Mouse (Mus musculus) embryonic fibroblast, embryonic 13.5 days (primary cell): ENCODE results near the gene Arcn1. TPM values are rescaled to one million over a fixed set of nuclear protein-coding genes. Genes with fewer than 3 reads are reported as not detected.
A peak's percentile ranks its signal among the peaks of the same experiment; 100 is the strongest.

Source experiments
- H3K27ac ChIP-seq: 2 replicates; pipeline ENCODE4 v1.5.1; 2012; ENCODE audit warnings: low read length, control low read depth, inconsistent platforms; ENCODE audit not compliant: insufficient read depth
- H3K4me1 ChIP-seq: 2 replicates; pipeline ENCODE4 v1.6.1; 2011; ENCODE audit warnings: low read length; ENCODE audit not compliant: control insufficient read depth, insufficient read depth
- H3K4me3 ChIP-seq: 2 replicates; pipeline ENCODE4 v1.5.1; 2011; ENCODE audit warnings: mild to moderate bottlenecking, control low read depth, low read length; ENCODE audit not compliant: insufficient read depth
- CTCF ChIP-seq: IDR thresholded peaks from 2 replicates; pipeline ENCODE4 v1.5.1; 2011; ENCODE audit warnings: mild to moderate bottlenecking, control low read depth, low read length, moderate library complexity, borderline replicate concordance; ENCODE audit not compliant: insufficient read depth
- POLR2A ChIP-seq: IDR thresholded peaks from 2 replicates; pipeline ENCODE4 v1.6.1; 2011; ENCODE audit warnings: low read depth, mild to moderate bottlenecking, control low read depth, low read length, moderate library complexity
- polyA plus RNA-seq: library from polyadenylated mRNA; stranded (reverse); fragments of >200 nt; gene quantifications from 2 replicates; pipeline ENCODE4 v1.2.4, GENCODE M21; 2011; ENCODE audit warnings: low read depth; ENCODE audit not compliant: missing spikeins, insufficient read length

Gene Arcn1
- 255 and 260 TPM in 2 replicates for polyA plus RNA-seq

- H3K27ac ChIP-seq = peak within 1 kb of the TSS; percentile 95
- H3K4me1 ChIP-seq = 0 out of 2 replicates have a peak, but pooled peaks cover 2% of the 10 kb centered on the region
- TF ChIP-seq POLR2A (peak; percentile 74), CTCF (no peak)
- peak within 1 kb of the TSS; percentile 98 for H3K4me3 ChIP-seq
Observed at GRCm38 (mm10) chr9:44767101-44768028, at the start of gene Arcn1, which contains the start of gene Ift46. Arcn1 (minus strand) TSS chr9:44767845. Ift46 (plus strand) TSS chr9:44767908.

DNA sequence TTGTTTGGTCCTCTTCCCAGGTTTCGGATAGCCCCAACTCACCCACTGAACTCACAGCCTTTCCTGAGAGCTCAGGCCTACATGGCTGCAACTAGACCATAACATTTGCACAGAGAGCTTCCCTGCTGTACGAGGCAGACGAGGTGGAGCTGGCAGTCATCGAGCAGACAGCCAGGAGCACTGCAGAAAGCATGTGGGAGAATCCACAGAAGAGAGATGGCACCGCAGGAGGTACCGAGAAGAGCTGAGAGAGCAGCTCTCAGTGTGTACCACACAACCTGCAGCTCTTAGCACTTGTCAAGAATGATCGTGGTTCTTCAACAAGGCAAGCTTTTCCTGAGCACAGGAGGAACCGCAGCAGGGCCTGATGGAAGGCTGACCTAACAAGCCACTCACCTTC is 46.5 kb upstream of the Arcn1 start:
- no peaks in the 10 kb centered on the region for H3K4me1 ChIP-seq
- H3K4me3 ChIP-seq = no peak overlapping the region
- H3K27ac ChIP-seq = no peak overlapping the region
- TF ChIP-seq POLR2A (no peak), CTCF (no peak)

- Histone ChIP-seq H3K27ac (no peak overlapping the region), H3K4me1 (no peaks in the 10 kb centered on the region), H3K4me3 (no peak overlapping the region)
- TF ChIP-seq POLR2A = no peak
Observed at GRCm38 (mm10) chr9:44810316-44810715, 42.7 kb upstream of the Arcn1 start.

GRCm38 (mm10) chr9:44807778-44808177 is 40.1 kb upstream of the Arcn1 start:
- TF ChIP-seq CTCF (no peak), POLR2A (no peak)
- H3K4me3 ChIP-seq = no peak overlapping the region
- no peak overlapping the region for H3K27ac ChIP-seq
- H3K4me1 ChIP-seq = no peaks in the 10 kb centered on the region

GRCm38 (mm10) chr9:44807141-44807540 is 39.5 kb upstream of the Arcn1 start:
- no peak overlapping the region for H3K4me3 ChIP-seq
- TF ChIP-seq POLR2A (no peak), CTCF (no peak)
- H3K27ac ChIP-seq = no peak overlapping the region
- H3K4me1 ChIP-seq = no peaks in the 10 kb centered on the region

GRCm38 (mm10) chr9:44805536-44805935 is 37.9 kb upstream of the Arcn1 start:
- Histone ChIP-seq H3K4me1 (no peaks in the 10 kb centered on the region), H3K27ac (no peak overlapping the region)
- TF ChIP-seq POLR2A = no peak
- TF ChIP-seq CTCF = no peak

DNA sequence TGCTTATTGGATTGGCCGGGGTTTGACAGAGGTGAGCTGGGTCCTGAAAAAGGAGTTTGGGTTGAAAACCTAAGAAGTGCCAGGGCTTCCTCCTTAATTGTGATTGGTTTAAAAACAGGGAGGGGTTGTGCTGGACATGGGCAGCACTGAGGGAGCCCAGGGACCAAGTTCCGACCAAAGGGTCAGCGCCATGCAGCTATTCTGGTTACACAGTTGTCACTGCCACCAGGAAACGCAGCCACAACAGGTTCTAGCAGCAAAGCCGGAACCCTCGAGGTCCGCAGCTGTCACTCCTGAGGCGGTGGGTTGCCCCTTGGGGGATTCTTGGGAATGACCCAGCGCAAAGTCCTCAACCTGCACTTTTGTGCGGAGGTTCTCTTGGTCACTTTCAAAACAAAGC is 37.0 kb upstream of the Arcn1 start:
- Histone ChIP-seq H3K27ac (no peak overlapping the region), H3K4me3 (no peak overlapping the region), H3K4me1 (no peaks in the 10 kb centered on the region)
- no peak for TF ChIP-seq POLR2A

More at GRCm38 (mm10) chr9:44805536-44805935, 37.9 kb upstream of the Arcn1 start:
- no peak overlapping the region for H3K4me3 ChIP-seq

GRCm38 (mm10) chr9:44802808-44803450 is 35.3 kb upstream of the Arcn1 start, which contains the start of gene Ttc36:
Ttc36 (minus strand) TSS chr9:44803072.
- no peak within 1 kb of the TSS for H3K27ac ChIP-seq
- H3K4me3 ChIP-seq = no peak within 1 kb of the TSS
- no peaks in the 10 kb centered on the region for H3K4me1 ChIP-seq
- TF ChIP-seq POLR2A (no peak), CTCF (no peak)

DNA sequence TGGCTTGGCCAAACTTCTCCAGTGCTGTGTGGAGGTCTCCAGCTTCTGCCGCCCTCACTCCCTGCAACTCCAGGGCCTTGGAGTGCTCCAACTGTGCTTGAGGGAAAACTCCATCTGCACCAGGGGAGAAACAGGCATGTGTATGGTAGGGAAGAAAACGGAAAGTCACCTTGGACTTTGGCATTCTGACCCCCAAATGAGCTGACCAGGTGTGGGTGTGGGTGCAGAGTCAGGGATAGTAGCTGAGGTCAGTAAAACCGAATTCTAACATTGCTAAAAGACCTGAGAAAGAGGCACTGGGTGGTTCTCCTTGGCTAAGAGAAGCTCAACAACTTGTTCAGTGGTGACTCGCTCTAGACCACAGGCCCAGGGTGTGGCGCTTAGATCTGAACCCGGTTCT is 34.0 kb upstream of the Arcn1 start:
- TF ChIP-seq CTCF (no peak), POLR2A (no peak)
- H3K4me3 ChIP-seq = no peak overlapping the region
- no peak overlapping the region for H3K27ac ChIP-seq
- H3K4me1 ChIP-seq = no peaks in the 10 kb centered on the region

GRCm38 (mm10) chr9:44799958-44800324 is 32.3 kb upstream of the Arcn1 start:
- Histone ChIP-seq H3K4me3 (peak overlapping the region; percentile 50; the same call in 1 of the 2 replicates), H3K27ac (no peak overlapping the region), H3K4me1 (no peaks in the 10 kb centered on the region)
- TF ChIP-seq CTCF = no peak
- TF ChIP-seq POLR2A = no peak
